Mouse (Mus musculus): Measurements from ENCODE around the gene Gsc. TPM values are rescaled to one million over a fixed set of nuclear protein-coding genes. Genes with fewer than 3 reads are reported as not detected.
"Not testable (repeated sequence)": the region's sequence is repeated elsewhere in the genome, so short reads cannot be mapped to it uniquely, and the experiment has no call there.

Gsc gene
- polyA plus RNA-seq, 1 experiment from 2014 or later: 2.2 TPM

DNA sequence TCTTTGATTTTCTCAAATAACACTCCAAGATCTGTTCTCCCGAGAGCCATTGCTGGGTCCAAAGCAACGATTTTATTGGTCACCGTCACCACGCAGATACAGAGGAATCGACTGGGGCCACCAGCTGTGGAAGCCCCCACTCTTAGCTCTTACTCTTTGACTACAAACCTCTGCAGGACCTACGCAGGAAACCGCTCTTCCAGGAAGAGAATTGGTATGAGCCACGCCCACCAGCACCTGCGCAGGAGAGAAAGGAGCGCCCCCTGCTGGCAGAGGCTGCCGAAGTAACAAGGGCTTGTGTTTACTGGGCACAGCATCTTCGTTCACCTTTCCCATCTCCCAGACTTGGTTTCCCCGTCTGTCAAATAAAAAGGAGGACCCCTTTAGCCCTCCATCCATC, 25.0 kb downstream of the Gsc start:
- H3K9ac ChIP-seq: no peak overlapping the region
- no peak overlapping the region for H3K27ac ChIP-seq
- no peaks in the 10 kb centered on the region for H3K9me3 ChIP-seq
- H3K4me1 ChIP-seq: no peaks in the 10 kb centered on the region
- H3K4me2 ChIP-seq: no peak overlapping the region
- H3K36me3 ChIP-seq (replicated peaks): no peaks in the 10 kb centered on the region
- H3K27me3 ChIP-seq: 0 out of 2 replicates have a peak, but pooled peaks cover 6% of the 10 kb centered on the region
- WGBS: 32% methylated on average over 13 of the region's 13 CpGs
- ATAC-seq (ENCODE audit: low FRiP score): no peak
- no peak overlapping the region for H3K4me3 ChIP-seq (replicated peaks)

DNA sequence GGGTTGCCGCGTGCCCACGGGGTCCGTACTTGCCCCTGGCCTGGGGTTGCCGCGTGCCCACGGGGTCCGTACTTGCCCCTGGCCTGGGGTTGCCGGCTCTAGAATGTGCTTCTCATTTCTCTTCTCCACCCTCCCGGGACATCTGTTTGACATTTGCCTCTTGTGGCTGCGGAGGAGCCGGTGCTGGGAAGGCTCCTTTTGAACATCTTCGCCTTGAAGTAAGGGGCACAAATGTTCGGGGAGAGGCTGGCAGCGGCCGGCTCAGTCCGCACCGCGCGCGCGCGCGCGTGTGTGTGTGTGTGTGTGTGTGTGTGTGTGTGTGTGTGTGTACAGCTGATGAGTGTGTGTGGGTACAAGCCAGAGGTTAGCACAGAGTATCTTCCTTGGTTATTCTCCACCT, 26.1 kb downstream of the Gsc start:
- not testable (repeated sequence) for H3K27me3 ChIP-seq; H3K4me3 ChIP-seq (replicated peaks); H3K4me1 ChIP-seq; H3K27ac ChIP-seq; H3K36me3 ChIP-seq (replicated peaks); H3K9me3 ChIP-seq; H3K4me2 ChIP-seq; H3K9ac ChIP-seq; ATAC-seq (ENCODE audit: low FRiP score)
- 91% methylated on average over 25 of the region's 25 CpGs for WGBS

GRCm38 (mm10) chr12:104443716-104444115, 29.4 kb downstream of the Gsc start:
- WGBS: 79% methylated on average over 11 of the region's 11 CpGs
- no peak overlapping the region for H3K4me2 ChIP-seq
- H3K27me3 ChIP-seq: peaks cover 7% of the 10 kb centered on the region

DNA sequence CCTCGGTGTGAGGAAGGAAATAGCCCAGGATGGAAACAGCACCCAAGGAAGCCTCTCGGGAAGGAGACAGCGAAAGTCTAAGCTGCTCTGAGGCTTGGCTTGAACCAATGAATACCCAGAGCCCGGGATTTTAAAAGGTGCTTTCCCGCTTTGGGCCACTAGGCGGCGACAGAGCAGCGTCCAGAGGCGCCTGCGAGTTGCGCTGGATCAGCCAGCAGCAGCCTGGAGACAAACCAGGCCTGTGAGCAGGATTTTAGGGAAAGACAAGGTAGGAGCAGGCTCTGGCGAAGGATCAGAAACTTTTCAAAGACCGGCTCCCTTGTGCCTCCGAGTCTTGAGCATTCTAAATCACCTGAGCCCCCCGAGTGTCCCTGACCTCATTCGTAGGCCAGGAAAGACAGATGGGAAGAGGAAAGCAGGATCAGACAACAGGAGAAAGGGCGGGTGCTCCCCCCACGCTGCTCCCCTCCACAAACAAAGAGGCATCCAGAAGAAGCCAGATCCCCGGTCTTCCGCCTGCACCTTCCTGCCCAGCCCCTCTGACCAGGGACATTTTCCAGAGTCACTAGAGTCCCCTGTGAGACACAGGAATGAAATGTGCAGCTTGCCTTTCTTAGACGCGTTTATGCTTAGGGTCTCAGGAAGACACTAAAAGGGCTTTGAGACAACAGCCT, 32.9 kb downstream of the Gsc start:
- Histone ChIP-seq H3K27ac (no peak overlapping the region), H3K4me2 (no peak overlapping the region)

More at GRCm38 (mm10) chr12:104443716-104444115, 29.4 kb downstream of the Gsc start:
- H3K9me3 ChIP-seq: no peaks in the 10 kb centered on the region
- no peak overlapping the region for H3K4me3 ChIP-seq (replicated peaks)
- H3K9ac ChIP-seq: no peak overlapping the region
- no peaks in the 10 kb centered on the region for H3K4me1 ChIP-seq
- no peak overlapping the region for H3K27ac ChIP-seq
- no peak for ATAC-seq (ENCODE audit: low FRiP score)
- no peaks in the 10 kb centered on the region for H3K36me3 ChIP-seq (replicated peaks)

DNA sequence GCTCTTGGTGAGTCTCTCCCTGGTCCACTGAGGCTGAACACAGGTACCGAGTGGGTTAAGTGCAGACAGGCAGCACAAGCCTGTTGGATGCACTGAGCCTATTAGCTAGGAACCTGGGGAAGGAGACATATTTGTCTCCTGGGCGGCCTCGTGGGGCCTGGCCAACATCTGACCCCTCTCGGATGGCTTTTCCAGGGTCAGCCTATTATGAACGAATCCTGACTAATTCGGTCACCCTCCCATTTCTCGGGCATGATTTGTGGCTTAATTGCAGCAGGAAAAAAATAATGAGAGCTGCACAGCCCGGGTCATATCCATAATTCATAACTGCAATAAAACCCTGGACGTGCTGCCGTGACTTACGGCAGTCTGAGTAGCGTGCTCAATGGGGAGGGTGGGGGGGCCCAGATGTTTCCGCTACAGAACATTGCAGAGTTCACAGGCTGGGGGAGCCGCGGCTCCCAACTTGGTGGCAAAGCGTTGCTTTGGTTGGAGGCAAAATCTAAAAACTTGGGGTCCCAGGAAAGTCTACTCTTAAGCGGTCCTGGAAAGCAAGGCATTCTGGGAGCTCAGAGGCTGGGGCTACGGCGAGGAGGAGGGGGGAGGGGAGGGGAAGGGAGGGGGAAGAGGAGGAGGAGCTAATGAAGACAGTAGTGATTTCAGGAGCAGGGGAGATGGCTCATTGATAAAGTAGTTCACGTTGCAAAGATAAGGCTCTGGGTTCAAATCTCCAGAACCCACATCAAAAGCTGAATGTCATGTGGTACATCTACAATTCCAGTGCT, 39.0 kb downstream of the Gsc start:
- peaks cover 6% of the 10 kb centered on the region; the same call in 1 of the 2 replicates for H3K27me3 ChIP-seq
- H3K4me1 ChIP-seq: peaks cover 4% of the 10 kb centered on the region
- no peak for ATAC-seq (ENCODE audit: low FRiP score)
- no peaks in the 10 kb centered on the region for H3K36me3 ChIP-seq (replicated peaks)
- no peak overlapping the region for H3K9ac ChIP-seq
- no peak overlapping the region for H3K27ac ChIP-seq
- no peaks in the 10 kb centered on the region for H3K9me3 ChIP-seq
- H3K4me2 ChIP-seq: no peak overlapping the region
- H3K4me3 ChIP-seq (replicated peaks): no peak overlapping the region
- 80% methylated on average over 20 of the region's 20 CpGs for WGBS

More for the DNA sequence above, 32.9 kb downstream of the Gsc start:
- Histone ChIP-seq H3K4me3 (replicated peaks) (no peak overlapping the region), H3K9ac (0 out of 2 replicates have a peak overlapping the region, but pooled peaks have one; percentile 21), H3K27me3 (peaks cover 10% of the 10 kb centered on the region), H3K9me3 (no peaks in the 10 kb centered on the region), H3K4me1 (no peaks in the 10 kb centered on the region), H3K36me3 (replicated peaks) (no peaks in the 10 kb centered on the region)
- peak; percentile 65; the same call in 1 of the 2 replicates for ATAC-seq (ENCODE audit: low FRiP score)
- 10% methylated on average over 22 of the region's 22 CpGs for WGBS

DNA sequence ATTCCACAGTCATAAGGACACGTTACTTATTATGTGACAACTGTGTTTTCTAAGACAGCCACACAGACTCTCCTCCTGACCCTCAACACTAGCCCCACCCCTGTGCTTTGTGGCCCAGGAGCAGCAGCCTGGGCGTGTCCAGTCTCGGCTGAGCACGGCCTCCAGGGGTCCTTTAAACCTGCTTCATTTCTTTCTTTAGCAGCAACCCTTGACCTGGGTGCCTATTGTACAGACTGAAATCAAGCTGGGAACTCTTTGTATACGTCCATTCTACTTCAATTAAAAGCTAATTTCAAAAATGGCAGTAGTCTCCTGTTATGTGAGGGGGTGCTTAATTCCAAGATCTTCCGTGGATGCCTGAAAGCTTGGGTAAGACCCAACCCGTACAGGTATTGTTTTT, 39.9 kb downstream of the Gsc start:
- Histone ChIP-seq H3K27ac (no peak overlapping the region), H3K4me3 (replicated peaks) (no peak overlapping the region), H3K4me1 (peaks cover 4% of the 10 kb centered on the region), H3K27me3 (no peaks in the 10 kb centered on the region), H3K36me3 (replicated peaks) (no peaks in the 10 kb centered on the region), H3K9ac (no peak overlapping the region), H3K4me2 (no peak overlapping the region), H3K9me3 (no peaks in the 10 kb centered on the region)
- ATAC-seq (ENCODE audit: low FRiP score): no peak
- 14% methylated on average over 7 of the region's 7 CpGs for WGBS

DNA sequence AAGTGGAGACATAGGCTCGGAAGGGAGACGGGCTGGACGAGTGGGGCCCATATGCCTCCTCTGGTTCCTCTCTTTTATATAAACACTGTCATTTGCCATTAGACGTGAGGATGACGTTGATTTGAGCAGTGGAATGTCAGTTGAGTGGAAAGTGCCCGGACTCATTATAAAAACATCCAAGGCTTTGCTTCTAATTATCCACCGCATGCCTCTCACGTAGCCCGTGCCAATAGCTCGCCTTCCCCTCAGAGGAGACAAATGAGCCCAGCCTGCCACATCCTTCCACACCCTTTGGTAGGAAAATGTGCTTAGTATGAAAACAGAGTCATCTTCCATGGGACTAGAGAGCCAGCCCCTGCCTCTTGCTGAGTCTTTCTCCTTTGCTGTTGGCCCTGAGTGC, 41.8 kb downstream of the Gsc start:
- peaks cover 4% of the 10 kb centered on the region for H3K4me1 ChIP-seq
- H3K9me3 ChIP-seq: no peaks in the 10 kb centered on the region
- H3K9ac ChIP-seq: no peak overlapping the region
- no peak overlapping the region for H3K4me3 ChIP-seq (replicated peaks)
- no peak for ATAC-seq (ENCODE audit: low FRiP score)
- no peak overlapping the region for H3K4me2 ChIP-seq
- H3K27ac ChIP-seq: no peak overlapping the region
- WGBS: 59% methylated on average over 10 of the region's 10 CpGs
- no peaks in the 10 kb centered on the region for H3K36me3 ChIP-seq (replicated peaks)
- H3K27me3 ChIP-seq: no peaks in the 10 kb centered on the region

GRCm38 (mm10) chr12:104426915-104427314, 46.2 kb downstream of the Gsc start:
- WGBS: 5% methylated on average over 7 of the region's 7 CpGs
- Histone ChIP-seq H3K4me2 (no peak overlapping the region), H3K27ac (no peak overlapping the region), H3K36me3 (replicated peaks) (no peaks in the 10 kb centered on the region), H3K9me3 (no peaks in the 10 kb centered on the region), H3K27me3 (no peaks in the 10 kb centered on the region), H3K9ac (no peak overlapping the region), H3K4me1 (no peaks in the 10 kb centered on the region), H3K4me3 (replicated peaks) (no peak overlapping the region)
- 0 out of 2 replicates have a peak, but pooled peaks have one; percentile 39 for ATAC-seq (ENCODE audit: low FRiP score)

DNA sequence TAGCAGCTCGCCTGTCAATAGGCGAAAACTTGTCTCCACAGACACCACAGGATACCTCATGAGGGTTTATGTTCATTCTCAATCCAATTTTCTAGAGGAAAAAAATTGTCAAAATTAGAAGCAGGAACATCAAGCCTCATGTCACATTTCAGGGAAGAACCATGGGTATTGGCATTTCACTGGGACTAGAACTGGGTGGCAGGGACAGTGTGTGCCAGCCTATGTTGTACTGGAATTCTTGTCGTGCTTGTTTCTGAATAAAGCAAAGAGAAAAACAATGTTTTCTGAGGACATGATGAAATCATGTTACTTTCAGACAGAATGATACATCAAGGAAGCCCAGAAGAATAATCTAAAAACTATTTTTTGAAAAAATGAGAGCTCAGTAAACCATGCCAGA, 47.5 kb downstream of the Gsc start:
- H3K9me3 ChIP-seq: no peaks in the 10 kb centered on the region
- H3K9ac ChIP-seq: no peak overlapping the region
- WGBS: 84% methylated on average over 3 of the region's 3 CpGs
- ATAC-seq (ENCODE audit: low FRiP score): no peak
- H3K27me3 ChIP-seq: 0 out of 2 replicates have a peak, but pooled peaks cover 5% of the 10 kb centered on the region
- H3K27ac ChIP-seq: no peak overlapping the region
- no peak overlapping the region for H3K4me3 ChIP-seq (replicated peaks)
- no peak overlapping the region for H3K4me2 ChIP-seq
- H3K36me3 ChIP-seq (replicated peaks): no peaks in the 10 kb centered on the region
- no peaks in the 10 kb centered on the region for H3K4me1 ChIP-seq

DNA sequence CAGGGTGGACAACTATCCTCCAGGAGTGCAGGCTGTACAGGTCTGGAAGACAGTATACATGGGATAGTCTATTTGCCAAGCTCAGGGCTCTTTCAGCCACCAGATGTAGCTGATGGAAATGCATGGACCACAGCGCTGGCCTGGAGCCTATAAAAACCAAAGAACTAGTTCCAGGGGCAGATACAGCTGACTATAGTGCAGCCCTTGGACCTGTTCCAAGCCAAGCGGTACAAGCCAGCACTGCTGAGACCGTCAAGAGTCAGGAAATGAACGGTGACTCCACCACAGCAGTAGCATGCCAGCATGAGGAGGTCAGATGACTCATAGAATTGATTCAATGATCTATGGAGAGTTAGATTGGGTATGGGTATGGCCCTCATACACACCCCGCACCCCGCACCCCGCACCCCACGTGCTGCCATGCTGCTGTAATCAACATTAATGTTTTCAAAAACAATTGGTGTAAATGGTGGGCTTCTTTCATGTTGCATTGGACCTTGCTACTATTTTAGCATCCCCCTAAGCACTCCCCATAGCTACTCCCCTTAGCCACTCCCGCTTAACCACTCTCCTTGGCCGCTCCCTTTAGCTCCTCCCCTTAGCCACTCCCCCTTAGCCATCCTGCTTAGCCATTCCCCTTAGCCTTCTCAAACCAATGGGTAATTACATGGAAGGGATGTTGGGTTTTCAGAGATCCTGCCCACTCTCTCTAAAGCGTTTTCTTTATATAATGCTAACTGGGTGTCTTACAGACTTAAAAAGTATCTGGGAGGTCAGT, 50.3 kb downstream of the Gsc start:
- H3K36me3 ChIP-seq (replicated peaks): no peaks in the 10 kb centered on the region
- no peak for ATAC-seq (ENCODE audit: low FRiP score)
- no peak overlapping the region for H3K27ac ChIP-seq
- H3K27me3 ChIP-seq: peaks cover 7% of the 10 kb centered on the region
- H3K9me3 ChIP-seq: no peaks in the 10 kb centered on the region
- no peak overlapping the region for H3K4me3 ChIP-seq (replicated peaks)
- 86% methylated on average over 11 of the region's 11 CpGs for WGBS
- no peak overlapping the region for H3K4me2 ChIP-seq
- no peak overlapping the region for H3K9ac ChIP-seq
- no peaks in the 10 kb centered on the region for H3K4me1 ChIP-seq
